Mouse (Mus musculus): ENCODE measurements around the gene Mrpl20. TPM values are rescaled to one million over a fixed set of nuclear protein-coding genes. Genes with fewer than 3 reads are reported as not detected.

Gene Mrpl20
- total and polyA plus RNA-seq, 3 experiments, result 336 to 346 TPM; not detected in 1

- DNase-seq (ENCODE audit: low read depth, low spot score), result no peak
- Histone ChIP-seq H3K9ac (ENCODE audit: control insufficient read depth, low read depth, low read length, poor library complexity, severe bottlenecking) (no peak overlapping the region), H3K27ac (ENCODE audit: control insufficient read depth, low read depth, low read length) (no peak overlapping the region), H3K27me3 (ENCODE audit: control insufficient read depth in 1 of 2, insufficient read depth in 2 of 2, low read length in 2 of 2) (no peaks in the 10 kb centered on the region), H3K9me3 (replicated peaks; ENCODE audit: insufficient read depth, low read length) (no peaks in the 10 kb centered on the region), H3K4me1 (ENCODE audit: control insufficient read depth in 1 of 2, insufficient read depth in 2 of 2, low read length in 2 of 2) (0 out of 4 replicates have a peak, but pooled peaks cover 0 to 3% of the 10 kb centered on the region in 2 experiments), H3K4me3 (ENCODE audit: control insufficient read depth in 1 of 2, insufficient read depth in 1 of 2, low read depth in 2 of 2, low read length in 2 of 2) (no peak overlapping the region), H3K79me2 (ENCODE audit: control insufficient read depth, insufficient read depth, low read length, poor library complexity) (peaks cover 2% of the 10 kb centered on the region; the same call in 1 of the 2 replicates), H3K36me3 (ENCODE audit: control insufficient read depth in 1 of 2, insufficient read depth in 2 of 2, low read length in 2 of 2) (no peaks in the 10 kb centered on the region; a peak in 1 of 4 replicates)
- TF ChIP-seq KAT2A (conservative IDR thresholded peaks at IDR 0.05; ENCODE audit: low read depth, low read length), result no peak
- TF ChIP-seq E2F4 (IDR thresholded peaks at IDR 0.05; ENCODE audit: borderline replicate concordance, low read depth, low read length), result no peak
- no peak for TF ChIP-seq MYC (IDR thresholded peaks at IDR 0.05; ENCODE audit: low read depth, low read length)
- no peak for TF ChIP-seq BHLHE40 (IDR thresholded peaks at IDR 0.05; ENCODE audit: borderline replicate concordance, low read depth, low read length)
- TF ChIP-seq CHD1 (IDR thresholded peaks at IDR 0.05; ENCODE audit: low read depth, low read length), result no peak
- no peak for TF ChIP-seq SIN3A (IDR thresholded peaks at IDR 0.05; ENCODE audit: low read length)
- TF ChIP-seq POLR2A (IDR thresholded peaks at IDR 0.05; ENCODE audit: control insufficient read depth in 1 of 2, insufficient read depth in 1 of 2, low read depth in 1 of 2, low read length in 2 of 2, poor library complexity in 1 of 2), result no peak
- no peak for TF ChIP-seq POLR2AphosphoS2 (IDR thresholded peaks at IDR 0.05; ENCODE audit: low read length)
- TF ChIP-seq USF2 (IDR thresholded peaks at IDR 0.05; ENCODE audit: borderline replicate concordance in 1 of 2, insufficient read depth in 1 of 2, low read depth in 1 of 2, low read length in 2 of 2), result no peak
- TF ChIP-seq ZMIZ1 (IDR thresholded peaks at IDR 0.05; ENCODE audit: low read depth, low read length), result no peak
- TF ChIP-seq MXI1 (IDR thresholded peaks at IDR 0.05; ENCODE audit: low read depth, low read length), result no peak
- no peak for TF ChIP-seq USF1 (IDR thresholded peaks at IDR 0.05; ENCODE audit: low read depth, low read length)
- TF ChIP-seq EP300 (IDR thresholded peaks at IDR 0.05; ENCODE audit: low read depth in 1 of 2, low read length in 2 of 2), result no peak
- TF ChIP-seq SMC3 (IDR thresholded peaks at IDR 0.05; ENCODE audit: low read depth, low read length), result no peak
- TF ChIP-seq ELF1 (IDR thresholded peaks at IDR 0.05; ENCODE audit: low read depth, low read length), result no peak
- TF ChIP-seq POLR2AphosphoS5 (IDR thresholded peaks at IDR 0.05; ENCODE audit: borderline replicate concordance, low read depth, low read length), result no peak
- TF ChIP-seq UBTF (IDR thresholded peaks at IDR 0.05; ENCODE audit: borderline replicate concordance, insufficient read depth, low read depth, low read length), result no peak
- TF ChIP-seq GATA1 (IDR thresholded peaks at IDR 0.05; ENCODE audit: low read depth, low read length), result no peak
- no peak for TF ChIP-seq MAFK (IDR thresholded peaks at IDR 0.05; ENCODE audit: borderline replicate concordance, low read depth, low read length)
- no peak for TF ChIP-seq RCOR1 (IDR thresholded peaks at IDR 0.05; ENCODE audit: low read depth, low read length)
Observed at GRCm38 (mm10) chr4:155841651-155842270, 39.1 kb downstream of the Mrpl20 start.

GRCm38 (mm10) chr4:155843231-155843630, 40.6 kb downstream of the Mrpl20 start:
- Histone ChIP-seq H3K27ac (ENCODE audit: control insufficient read depth, low read depth, low read length) (no peak overlapping the region), H3K9ac (ENCODE audit: control insufficient read depth, low read depth, low read length, poor library complexity, severe bottlenecking) (no peak overlapping the region), H3K9me3 (replicated peaks; ENCODE audit: insufficient read depth, low read length) (no peaks in the 10 kb centered on the region), H3K27me3 (ENCODE audit: control insufficient read depth in 1 of 2, insufficient read depth in 2 of 2, low read length in 2 of 2) (no peaks in the 10 kb centered on the region), H3K4me1 (ENCODE audit: control insufficient read depth in 1 of 2, insufficient read depth in 2 of 2, low read length in 2 of 2) (peaks cover 0 to 3% of the 10 kb centered on the region in 2 experiments; a peak in 1 of 4 replicates), H3K36me3 (ENCODE audit: control insufficient read depth in 1 of 2, insufficient read depth in 2 of 2, low read length in 2 of 2) (no peaks in the 10 kb centered on the region; a peak in 2 of 4 replicates), H3K4me3 (ENCODE audit: control insufficient read depth in 1 of 2, insufficient read depth in 1 of 2, low read depth in 2 of 2, low read length in 2 of 2) (no peak overlapping the region), H3K79me2 (ENCODE audit: control insufficient read depth, insufficient read depth, low read length, poor library complexity) (peaks cover 11% of the 10 kb centered on the region)
- TF ChIP-seq POLR2A (IDR thresholded peaks at IDR 0.05; ENCODE audit: control insufficient read depth in 1 of 2, insufficient read depth in 1 of 2, low read depth in 1 of 2, low read length in 2 of 2, poor library complexity in 1 of 2) (no peak), TAL1 (IDR thresholded peaks at IDR 0.05; ENCODE audit: low read length) (no peak), RCOR1 (IDR thresholded peaks at IDR 0.05; ENCODE audit: low read depth, low read length) (no peak), MAX (IDR thresholded peaks at IDR 0.05; ENCODE audit: low read length) (no peak), POLR2AphosphoS2 (IDR thresholded peaks at IDR 0.05; ENCODE audit: low read length) (no peak), CHD2 (IDR thresholded peaks at IDR 0.05; ENCODE audit: low read length) (no peak), MEF2A (IDR thresholded peaks at IDR 0.05; ENCODE audit: extremely low read depth, insufficient replicate concordance, low read depth, low read length, poor library complexity, severe bottlenecking) (no peak), BHLHE40 (IDR thresholded peaks at IDR 0.05; ENCODE audit: borderline replicate concordance, low read depth, low read length) (no peak), MXI1 (IDR thresholded peaks at IDR 0.05; ENCODE audit: low read depth, low read length) (no peak), KAT2A (conservative IDR thresholded peaks at IDR 0.05; ENCODE audit: low read depth, low read length) (no peak), NRF1 (IDR thresholded peaks at IDR 0.05; ENCODE audit: insufficient read depth, low read depth, low read length, poor library complexity, severe bottlenecking) (no peak)
- DNase-seq (ENCODE audit: low read depth, low spot score), result no peak

Data from MEL (cell line).